Mouse (Mus musculus) megakaryocyte, embryonic 14.5 days (primary cell): ENCODE measurements at regions not wholly inside any gene's neighbourhood (a gene's known extent, or its start where the extent isn't known, plus 50 kb on each side); places are given as distances from the start of the nearest gene placed in this dataset.

Experiments
- FLI1 ChIP-seq: IDR thresholded peaks from 2 replicates; pipeline ENCODE4 v1.6.1; 2012; ENCODE audit warnings: low read length, inconsistent platforms, mixed read lengths
- GATA1 ChIP-seq: IDR thresholded peaks from 3 replicates; pipeline ENCODE4 v1.6.1; 2012; ENCODE audit warnings: mixed read lengths, low read length, inconsistent platforms, borderline replicate concordance

DNA sequence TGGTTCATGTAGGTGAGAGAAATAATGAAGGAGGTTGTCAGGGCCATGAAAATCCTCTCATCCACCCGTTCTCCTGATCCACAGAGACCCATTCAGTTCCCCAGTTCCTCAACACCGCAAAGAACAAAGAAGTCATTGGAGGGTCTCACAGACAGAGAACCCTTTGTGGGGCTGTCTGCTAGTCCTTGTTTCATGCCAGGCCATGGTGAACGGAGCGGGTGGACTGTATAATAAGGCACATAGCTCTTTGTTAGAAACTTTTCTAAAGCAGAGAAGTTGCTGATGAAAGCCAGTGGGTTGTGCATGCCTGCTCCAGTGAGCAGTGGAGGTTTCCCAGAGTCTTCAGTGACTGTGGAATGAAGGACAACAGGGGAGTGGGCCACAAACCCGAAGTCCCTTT is 194.1 kb downstream of the Rergl start:
- TF ChIP-seq GATA1: no peak
- TF ChIP-seq FLI1: no peak
